Mouse (Mus musculus) liver, embryonic 14.5 days (tissue): ENCODE results near the gene Crebl2.

ENCODE experiments used
- CTCF ChIP-seq: IDR thresholded peaks from 2 replicates; pipeline ENCODE4 v1.5.1; 2016; ENCODE audit warnings: antibody characterized with exemption, low read depth, control low read depth
- EP300 ChIP-seq: IDR thresholded peaks from 2 replicates; pipeline ENCODE4 v1.6.1; 2016; ENCODE audit warnings: antibody characterized with exemption, low read depth

DNA sequence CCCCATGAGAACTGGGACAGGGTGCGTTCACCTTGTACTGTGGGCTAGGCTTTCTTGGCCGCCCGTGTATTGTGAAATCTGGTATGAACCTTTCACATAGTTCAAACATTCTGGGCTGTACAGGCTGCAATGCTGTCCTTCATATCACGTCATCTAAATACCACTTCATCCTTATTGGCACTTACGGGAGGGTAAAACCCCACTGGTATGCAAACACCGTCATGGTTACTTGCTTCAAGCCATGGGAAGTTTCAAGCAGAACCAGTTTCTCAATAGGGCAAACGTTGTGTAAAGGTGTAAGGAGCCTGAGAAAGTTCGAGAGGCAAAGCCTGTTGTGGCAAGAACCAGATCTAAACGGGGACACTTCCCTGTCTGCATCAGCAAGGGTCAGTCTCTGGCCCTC, 27.3 kb upstream of the Crebl2 start:
- TF ChIP-seq CTCF (no peak), EP300 (no peak)
